Mouse (Mus musculus): ENCODE measurements around the gene Srcin1.

DNA sequence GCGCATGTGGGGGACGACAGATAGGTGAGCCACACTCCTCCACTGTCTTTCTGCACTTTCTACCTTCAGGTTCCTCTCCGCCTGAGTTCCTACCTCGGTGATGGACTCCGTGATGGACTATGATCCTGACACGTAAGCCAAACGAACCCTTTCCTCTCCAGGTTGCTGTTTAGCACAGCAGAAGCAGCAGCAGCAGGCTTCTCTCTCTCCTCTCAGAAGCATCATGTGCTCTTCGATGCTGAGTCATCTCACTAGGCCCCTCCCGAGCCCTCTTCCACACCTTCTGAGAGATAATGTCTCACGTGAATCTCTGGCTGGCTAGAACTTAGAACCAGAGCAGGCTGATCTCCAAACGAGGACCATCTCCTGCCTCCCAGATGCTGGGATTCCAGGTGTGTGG, 42.4 kb upstream of the Srcin1 start:
- TF ChIP-seq POLR2A (IDR thresholded peaks at IDR 0.05; ENCODE audit: borderline replicate concordance, extremely low read depth, low read depth, low read length) (no peak), CTCF (IDR thresholded peaks at IDR 0.05; ENCODE audit: insufficient read depth, low read length) (no peak)

Data from lung, adult 2 months (tissue).